Mouse (Mus musculus): ENCODE results near the gene Gdf15.

DNA sequence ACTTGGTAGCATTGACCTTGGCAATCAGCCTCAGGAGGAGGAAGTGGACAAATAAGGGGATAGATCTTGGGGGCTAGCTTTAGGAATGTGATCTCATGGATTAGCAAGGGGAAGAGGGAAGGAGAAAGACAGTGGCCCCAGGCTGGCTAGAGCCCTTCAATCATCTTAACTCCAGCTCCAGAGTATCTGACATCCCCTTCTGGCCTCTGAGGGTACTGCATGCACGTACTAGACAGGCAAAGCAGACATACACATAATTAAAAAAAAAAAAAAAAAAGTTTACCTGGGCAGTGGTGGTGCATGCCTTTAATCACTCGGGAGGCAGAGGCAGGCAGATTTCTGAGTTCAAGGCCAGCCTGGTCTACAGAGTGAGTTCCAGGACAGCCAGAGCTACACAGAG is 11.8 kb upstream of the Gdf15 start:
- peak; percentile 4; the same call in 1 of the 2 replicates for TF ChIP-seq CTCF (IDR thresholded peaks at IDR 0.05; ENCODE audit: extremely low read depth, insufficient read depth, insufficient read length, insufficient replicate concordance)
- TF ChIP-seq POLR2A (IDR thresholded peaks at IDR 0.05; ENCODE audit: low read depth, low read length): no peak

Data from spleen, adult 2 months (tissue).